Mouse (Mus musculus): ENCODE results near the gene Cers1. TPM values are rescaled to one million over a fixed set of nuclear protein-coding genes. Genes with fewer than 3 reads are reported as not detected.

The Cers1 gene
- polyA plus RNA-seq, 1 experiment from 2014 or later, result 35.8 TPM

DNA sequence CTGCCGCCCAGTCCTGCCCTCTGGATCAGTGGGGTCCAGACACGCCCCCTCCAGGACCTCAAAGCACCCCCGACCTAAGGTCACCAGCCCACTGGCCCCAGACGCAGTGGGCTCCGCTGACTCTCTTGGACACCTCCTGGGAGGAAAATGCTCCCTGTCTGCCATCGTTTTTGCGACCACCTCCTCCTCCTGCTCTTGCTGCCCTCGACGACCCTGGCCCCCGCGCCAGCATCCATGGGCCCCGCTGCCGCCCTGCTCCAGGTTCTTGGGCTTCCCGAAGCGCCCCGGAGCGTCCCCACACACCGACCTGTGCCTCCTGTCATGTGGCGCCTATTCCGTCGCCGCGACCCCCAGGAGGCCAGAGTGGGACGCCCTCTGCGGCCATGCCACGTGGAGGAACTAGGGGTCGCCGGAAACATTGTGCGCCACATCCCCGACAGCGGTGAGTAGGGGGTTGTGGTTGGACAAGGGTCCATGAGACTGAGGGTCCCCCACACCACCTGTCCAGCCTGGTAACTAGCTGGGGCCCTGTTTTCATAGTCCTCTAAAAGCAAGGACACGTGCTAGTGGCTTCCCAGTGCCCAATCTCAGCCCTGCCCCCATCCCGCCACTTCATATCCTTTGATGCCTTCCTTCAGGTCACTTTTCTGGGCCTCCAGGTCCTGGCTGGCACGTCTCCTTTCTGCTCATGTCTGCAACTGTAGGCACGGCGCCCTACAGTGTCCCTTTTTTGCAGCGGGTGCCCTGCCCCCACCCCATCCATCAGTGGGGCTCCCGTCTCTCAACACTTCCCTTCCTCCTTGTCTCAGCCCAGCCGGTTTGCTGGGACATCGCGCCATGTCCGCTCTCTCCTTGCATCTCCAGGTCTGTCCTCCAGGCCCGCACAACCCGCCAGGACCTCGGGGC lies 14.5 kb downstream of the Cers1 start:
- Histone ChIP-seq H3K27me3 (replicated peaks; ENCODE audit: control insufficient read depth, insufficient read depth, low read length) (no peaks in the 10 kb centered on the region), H3K4me1 (replicated peaks; ENCODE audit: control insufficient read depth, insufficient read depth, low read length) (peaks cover 28% of the 10 kb centered on the region), H3K9ac (replicated peaks; ENCODE audit: low read depth, low read length) (peak overlapping the region; percentile 29), H3K27ac (ENCODE audit: low read length) (no peak overlapping the region), H3K9me3 (ENCODE audit: control insufficient read depth, low read length) (no peaks in the 10 kb centered on the region), H3K4me2 (ENCODE audit: low read length) (peak overlapping the region; percentile 17; the same call in 1 of the 2 replicates), H3K4me3 (replicated peaks; ENCODE audit: low read length) (no peak overlapping the region), H3K36me3 (ENCODE audit: control insufficient read depth, insufficient read depth) (peaks cover 38% of the 10 kb centered on the region)
- ATAC-seq, result peak; percentile 6
- 13% methylated on average over 45 of the region's 45 CpGs for WGBS

- peak; percentile 79 for ATAC-seq
- no peak overlapping the region for H3K4me3 ChIP-seq (replicated peaks; ENCODE audit: low read length)
- H3K9ac ChIP-seq (replicated peaks; ENCODE audit: low read depth, low read length), result peak overlapping the region; percentile 29
These were observed 15.3 kb downstream of the Cers1 start for GRCm38 (mm10) chr8:70330741-70331364.

DNA sequence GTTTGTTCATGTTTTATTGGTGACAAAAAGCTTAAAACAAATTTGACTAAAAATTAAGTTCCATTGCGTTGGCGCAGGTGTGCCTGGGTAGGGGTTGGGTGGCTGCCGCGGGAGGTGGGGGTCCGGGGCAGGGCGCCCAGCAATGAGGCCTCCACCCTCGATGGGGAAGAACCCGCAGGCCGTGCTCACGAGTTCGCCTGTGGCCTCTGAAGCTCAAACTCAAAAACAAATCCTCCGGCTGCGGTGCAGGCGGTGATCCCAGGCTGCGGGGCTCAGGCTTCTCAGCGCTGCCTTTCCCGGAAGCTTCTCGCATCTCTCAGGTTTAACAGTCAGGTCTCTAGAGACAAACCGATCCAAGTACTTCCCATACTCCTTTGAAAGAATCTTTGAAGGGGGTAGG lies 16.0 kb downstream of the Cers1 start:
- H3K9ac ChIP-seq (replicated peaks; ENCODE audit: low read depth, low read length), result no peak overlapping the region; the same call in 1 of the 2 replicates
- H3K27ac ChIP-seq (ENCODE audit: low read length), result no peak overlapping the region
- no peaks in the 10 kb centered on the region for H3K27me3 ChIP-seq (replicated peaks; ENCODE audit: control insufficient read depth, insufficient read depth, low read length)
- peak; percentile 7; the same call in 1 of the 2 replicates for ATAC-seq
- H3K36me3 ChIP-seq (ENCODE audit: control insufficient read depth, insufficient read depth), result peaks cover 49% of the 10 kb centered on the region
- H3K9me3 ChIP-seq (ENCODE audit: control insufficient read depth, low read length), result no peaks in the 10 kb centered on the region
- H3K4me2 ChIP-seq (ENCODE audit: low read length), result no peak overlapping the region
- 59% methylated on average over 19 of the region's 19 CpGs for WGBS
- H3K4me1 ChIP-seq (replicated peaks; ENCODE audit: control insufficient read depth, insufficient read depth, low read length), result peaks cover 28% of the 10 kb centered on the region
- no peak overlapping the region for H3K4me3 ChIP-seq (replicated peaks; ENCODE audit: low read length)

More at GRCm38 (mm10) chr8:70330741-70331364, 15.3 kb downstream of the Cers1 start:
- 30% methylated on average over 53 of the region's 53 CpGs for WGBS
- no peaks in the 10 kb centered on the region for H3K9me3 ChIP-seq (ENCODE audit: control insufficient read depth, low read length)
- no peaks in the 10 kb centered on the region for H3K27me3 ChIP-seq (replicated peaks; ENCODE audit: control insufficient read depth, insufficient read depth, low read length)
- peaks cover 43% of the 10 kb centered on the region for H3K36me3 ChIP-seq (ENCODE audit: control insufficient read depth, insufficient read depth)
- H3K27ac ChIP-seq (ENCODE audit: low read length), result no peak overlapping the region; the same call in 1 of the 2 replicates
- peak overlapping the region; percentile 17; the same call in 1 of the 2 replicates for H3K4me2 ChIP-seq (ENCODE audit: low read length)
- H3K4me1 ChIP-seq (replicated peaks; ENCODE audit: control insufficient read depth, insufficient read depth, low read length), result peaks cover 28% of the 10 kb centered on the region

- H3K4me2 ChIP-seq (ENCODE audit: low read length), result peak overlapping the region; percentile 13; the same call in 1 of the 2 replicates
- H3K27me3 ChIP-seq (replicated peaks; ENCODE audit: control insufficient read depth, insufficient read depth, low read length), result no peaks in the 10 kb centered on the region
- H3K9ac ChIP-seq (replicated peaks; ENCODE audit: low read depth, low read length), result no peak overlapping the region; the same call in 1 of the 2 replicates
- no peak overlapping the region for H3K4me3 ChIP-seq (replicated peaks; ENCODE audit: low read length)
- peaks cover 28% of the 10 kb centered on the region for H3K4me1 ChIP-seq (replicated peaks; ENCODE audit: control insufficient read depth, insufficient read depth, low read length)
- WGBS, result 22% methylated on average over 39 of the region's 41 CpGs
- no peaks in the 10 kb centered on the region for H3K9me3 ChIP-seq (ENCODE audit: control insufficient read depth, low read length)
- ATAC-seq, result peak; percentile 80
- H3K27ac ChIP-seq (ENCODE audit: low read length), result no peak overlapping the region; the same call in 1 of the 2 replicates
- H3K36me3 ChIP-seq (ENCODE audit: control insufficient read depth, insufficient read depth), result peaks cover 54% of the 10 kb centered on the region
These were observed 16.7 kb downstream of the Cers1 start for GRCm38 (mm10) chr8:70332070-70332877.

DNA sequence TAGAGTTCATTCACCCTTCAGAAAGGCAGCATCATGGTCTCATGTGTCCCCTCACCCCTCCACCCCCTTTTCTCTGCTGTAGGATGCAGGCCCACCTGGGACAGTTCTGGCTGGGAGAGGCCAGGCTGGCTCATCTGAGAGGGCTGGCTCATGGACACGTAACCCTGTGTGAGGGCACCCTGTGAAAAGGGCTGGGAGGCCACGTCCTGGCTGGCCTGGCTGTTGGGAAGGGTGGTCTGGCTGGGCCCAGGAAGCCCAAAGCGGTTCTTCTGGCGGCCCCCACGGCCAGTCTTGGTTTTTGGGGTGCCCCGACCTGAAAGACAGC lies 17.3 kb downstream of the Cers1 start:
- no peak for ATAC-seq
- peaks cover 28% of the 10 kb centered on the region for H3K4me1 ChIP-seq (replicated peaks; ENCODE audit: control insufficient read depth, insufficient read depth, low read length)
- no peak overlapping the region for H3K9ac ChIP-seq (replicated peaks; ENCODE audit: low read depth, low read length)
- H3K27ac ChIP-seq (ENCODE audit: low read length), result no peak overlapping the region
- H3K9me3 ChIP-seq (ENCODE audit: control insufficient read depth, low read length), result no peaks in the 10 kb centered on the region
- H3K36me3 ChIP-seq (ENCODE audit: control insufficient read depth, insufficient read depth), result peaks cover 54% of the 10 kb centered on the region
- H3K4me3 ChIP-seq (replicated peaks; ENCODE audit: low read length), result no peak overlapping the region
- no peak overlapping the region for H3K4me2 ChIP-seq (ENCODE audit: low read length)
- H3K27me3 ChIP-seq (replicated peaks; ENCODE audit: control insufficient read depth, insufficient read depth, low read length), result no peaks in the 10 kb centered on the region
- 92% methylated on average over 6 of the region's 6 CpGs for WGBS

DNA sequence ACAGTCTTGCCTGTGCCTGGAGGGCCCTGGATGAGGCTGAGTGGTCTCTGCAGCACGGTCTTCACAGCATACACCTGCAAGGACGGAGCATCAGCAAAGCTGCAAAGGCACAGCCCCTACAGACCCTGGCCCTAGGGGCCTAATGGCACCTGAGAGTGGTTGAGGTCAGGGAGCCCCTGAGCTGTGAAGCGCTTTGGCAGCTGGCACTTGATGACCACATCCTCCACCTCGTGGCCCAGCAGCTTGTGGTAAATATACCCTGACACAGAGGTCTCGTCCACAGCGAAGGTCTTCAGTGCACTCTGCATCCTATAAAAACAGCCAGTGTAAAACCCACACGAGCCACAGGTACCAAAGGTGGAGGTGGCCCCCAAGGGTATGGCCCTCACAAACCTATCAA lies 23.4 kb downstream of the Cers1 start:
- Histone ChIP-seq H3K4me3 (replicated peaks; ENCODE audit: low read length) (no peak overlapping the region), H3K9me3 (ENCODE audit: control insufficient read depth, low read length) (no peaks in the 10 kb centered on the region), H3K4me1 (replicated peaks; ENCODE audit: control insufficient read depth, insufficient read depth, low read length) (peaks cover 9% of the 10 kb centered on the region), H3K9ac (replicated peaks; ENCODE audit: low read depth, low read length) (no peak overlapping the region), H3K4me2 (ENCODE audit: low read length) (no peak overlapping the region), H3K36me3 (ENCODE audit: control insufficient read depth, insufficient read depth) (peaks cover 55% of the 10 kb centered on the region), H3K27me3 (replicated peaks; ENCODE audit: control insufficient read depth, insufficient read depth, low read length) (no peaks in the 10 kb centered on the region), H3K27ac (ENCODE audit: low read length) (no peak overlapping the region)
- no peak for ATAC-seq
- 90% methylated on average over 7 of the region's 7 CpGs for WGBS

DNA sequence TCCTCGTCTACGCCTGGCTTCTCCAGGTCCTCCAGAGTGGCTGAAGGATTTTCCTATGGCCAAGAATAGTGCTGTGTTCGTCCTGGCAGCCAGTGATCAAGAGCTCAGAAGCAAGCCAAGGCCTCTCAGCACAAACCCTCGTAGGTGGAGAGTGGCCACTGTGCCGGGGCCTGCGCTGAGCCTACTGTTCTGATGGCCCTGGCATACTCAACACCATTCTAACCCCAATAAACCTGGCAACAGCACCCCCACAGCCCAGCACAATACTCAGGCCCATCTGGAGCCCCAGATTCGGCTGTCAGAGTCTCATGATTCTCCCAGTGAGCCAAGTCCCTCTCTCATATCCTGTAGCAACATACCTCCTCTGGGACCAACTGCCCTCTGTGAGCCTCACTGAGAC lies 25.1 kb downstream of the Cers1 start:
- Histone ChIP-seq H3K27ac (ENCODE audit: low read length) (no peak overlapping the region), H3K27me3 (replicated peaks; ENCODE audit: control insufficient read depth, insufficient read depth, low read length) (no peaks in the 10 kb centered on the region), H3K4me3 (replicated peaks; ENCODE audit: low read length) (no peak overlapping the region), H3K4me1 (replicated peaks; ENCODE audit: control insufficient read depth, insufficient read depth, low read length) (peaks cover 9% of the 10 kb centered on the region), H3K9ac (replicated peaks; ENCODE audit: low read depth, low read length) (no peak overlapping the region), H3K36me3 (ENCODE audit: control insufficient read depth, insufficient read depth) (peaks cover 39% of the 10 kb centered on the region), H3K9me3 (ENCODE audit: control insufficient read depth, low read length) (no peaks in the 10 kb centered on the region), H3K4me2 (ENCODE audit: low read length) (no peak overlapping the region)
- 89% methylated on average over 7 of the region's 7 CpGs for WGBS
- no peak for ATAC-seq

DNA sequence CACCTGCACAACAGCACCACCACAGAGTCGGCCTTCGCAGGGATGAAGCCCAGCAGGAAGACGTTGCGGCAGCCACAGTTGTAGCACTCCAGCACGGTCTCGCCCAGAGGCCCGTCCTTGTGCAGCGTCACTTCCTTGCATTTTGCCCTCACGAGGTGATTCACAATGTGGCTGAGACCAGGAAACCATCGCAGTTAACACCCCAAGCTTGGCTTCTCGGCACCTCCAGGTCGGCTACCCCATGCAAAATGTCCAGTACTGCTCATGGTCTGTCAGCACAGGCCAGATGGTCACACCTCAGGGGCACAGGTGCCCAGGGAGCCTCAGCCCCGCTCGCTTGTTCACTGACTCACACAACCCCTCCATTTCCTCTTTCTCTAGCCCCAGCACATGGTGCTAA lies 26.4 kb downstream of the Cers1 start:
- Histone ChIP-seq H3K9me3 (ENCODE audit: control insufficient read depth, low read length) (no peaks in the 10 kb centered on the region), H3K27ac (ENCODE audit: low read length) (no peak overlapping the region), H3K9ac (replicated peaks; ENCODE audit: low read depth, low read length) (no peak overlapping the region), H3K27me3 (replicated peaks; ENCODE audit: control insufficient read depth, insufficient read depth, low read length) (no peaks in the 10 kb centered on the region), H3K4me3 (replicated peaks; ENCODE audit: low read length) (no peak overlapping the region), H3K4me1 (replicated peaks; ENCODE audit: control insufficient read depth, insufficient read depth, low read length) (peaks cover 9% of the 10 kb centered on the region), H3K36me3 (ENCODE audit: control insufficient read depth, insufficient read depth) (peaks cover 28% of the 10 kb centered on the region), H3K4me2 (ENCODE audit: low read length) (no peak overlapping the region)
- 95% methylated on average over 14 of the region's 14 CpGs for WGBS
- ATAC-seq, result no peak

DNA sequence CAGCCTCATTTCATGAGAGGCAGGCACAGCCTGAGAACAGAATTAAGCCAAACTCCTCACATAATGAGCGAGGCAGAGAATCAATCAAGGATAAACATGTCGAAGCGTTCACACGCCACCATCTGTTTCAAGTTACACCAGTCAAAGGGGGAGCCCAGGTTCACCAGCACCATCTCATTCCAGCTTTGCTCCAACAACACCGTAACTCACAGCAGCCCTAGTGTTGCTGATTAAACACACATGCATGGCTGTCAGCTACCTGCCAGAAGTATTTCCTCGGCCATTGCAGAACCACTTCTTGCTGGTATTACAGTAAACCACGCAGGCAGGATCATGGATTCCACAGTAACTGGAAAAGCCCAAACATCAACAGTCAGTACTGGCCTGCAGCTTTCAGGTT lies 27.5 kb downstream of the Cers1 start:
- H3K27ac ChIP-seq (ENCODE audit: low read length), result no peak overlapping the region
- peaks cover 9% of the 10 kb centered on the region for H3K4me1 ChIP-seq (replicated peaks; ENCODE audit: control insufficient read depth, insufficient read depth, low read length)
- H3K4me2 ChIP-seq (ENCODE audit: low read length), result no peak overlapping the region
- H3K9me3 ChIP-seq (ENCODE audit: control insufficient read depth, low read length), result no peaks in the 10 kb centered on the region
- H3K9ac ChIP-seq (replicated peaks; ENCODE audit: low read depth, low read length), result no peak overlapping the region
- ATAC-seq, result no peak
- WGBS, result 68% methylated on average over 7 of the region's 7 CpGs
- H3K36me3 ChIP-seq (ENCODE audit: control insufficient read depth, insufficient read depth), result peaks cover 20% of the 10 kb centered on the region
- no peak overlapping the region for H3K4me3 ChIP-seq (replicated peaks; ENCODE audit: low read length)
- no peaks in the 10 kb centered on the region for H3K27me3 ChIP-seq (replicated peaks; ENCODE audit: control insufficient read depth, insufficient read depth, low read length)
